Mouse (Mus musculus): Measurements from ENCODE around the gene 4930415O20Rik.

DNA sequence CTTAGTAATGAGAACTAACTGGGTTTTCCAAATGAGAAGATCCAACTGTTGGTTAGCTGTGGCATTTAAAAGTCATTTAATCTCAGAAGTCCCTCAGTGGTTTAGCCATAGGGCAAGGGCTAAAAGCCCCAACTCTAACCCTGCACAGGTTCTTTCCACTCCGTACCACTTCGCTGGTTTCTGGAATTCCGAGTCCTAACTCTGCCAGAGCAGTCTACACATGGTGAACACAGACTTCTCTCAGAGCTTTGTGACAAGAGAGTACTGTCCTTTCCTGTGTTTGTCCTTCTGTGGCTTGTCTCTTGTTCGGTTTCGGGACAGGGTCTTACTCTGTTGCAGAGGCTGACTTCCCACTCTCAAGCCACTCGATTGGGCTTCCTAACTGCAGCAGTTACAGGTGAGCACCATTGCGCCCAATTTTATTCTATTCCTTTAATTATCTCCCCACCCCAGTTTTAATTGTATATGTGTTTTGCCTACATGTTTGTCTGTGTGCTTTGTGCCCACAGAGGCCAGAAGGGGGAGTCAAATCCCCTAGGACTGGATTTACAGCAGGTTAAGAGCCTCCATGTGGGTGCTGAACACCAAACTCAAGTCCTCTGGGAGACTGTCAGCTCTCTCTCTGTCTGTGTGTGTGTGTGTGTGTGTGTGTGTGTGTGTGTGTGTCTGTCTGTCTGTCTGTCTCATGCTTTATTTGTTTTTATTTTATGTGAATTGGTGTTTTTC, 55.8 kb downstream of the 4930415O20Rik start:
- TF ChIP-seq GATA1 (IDR thresholded peaks at IDR 0.05; ENCODE audit: borderline replicate concordance, low read length): no peak
- no peak for TF ChIP-seq FLI1 (IDR thresholded peaks at IDR 0.05; ENCODE audit: low read length)
